Mouse (Mus musculus) cerebellum, postnatal 25 days (tissue): ENCODE measurements at regions not wholly inside any gene's neighbourhood (a gene's known extent, or its start where the extent isn't known, plus 50 kb on each side); places are given as distances from the start of the nearest gene placed in this dataset.

ENCODE experiments used
- DNase-seq, 2 experiments: peaks; one replicate each; pipeline ENCODE4 v3.0.0; 2021; ENCODE audit warnings: mixed read lengths in 2 of 2

- DNase-seq = no peak
Measured at GRCm38 (mm10) chr16:77394054-77394716, 207.7 kb downstream of the Gm11146 start.

- DNase-seq = no peak
Measured at GRCm38 (mm10) chr16:77393470-77393869, 208.4 kb downstream of the Gm11146 start.

DNA sequence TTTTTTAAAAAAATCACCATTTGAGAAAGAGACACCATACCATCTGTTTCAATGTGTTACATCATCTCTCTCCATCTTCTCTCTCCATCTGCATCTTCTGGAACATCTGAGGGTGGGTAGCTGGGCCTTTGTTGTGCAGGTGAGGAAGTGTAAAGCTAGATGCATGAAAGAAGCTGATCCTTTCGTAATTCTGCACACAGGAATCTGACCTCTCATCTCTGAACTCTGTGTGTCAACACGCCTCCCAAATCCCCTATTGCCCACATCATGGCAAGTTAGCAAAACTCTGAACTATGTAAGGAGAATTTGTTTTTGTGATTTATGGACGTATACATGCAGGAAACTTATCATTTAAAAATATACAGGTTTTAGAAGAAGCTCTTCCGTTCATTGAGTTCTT is 209.7 kb downstream of the Gm11146 start:
- DNase-seq = no peak

DNA sequence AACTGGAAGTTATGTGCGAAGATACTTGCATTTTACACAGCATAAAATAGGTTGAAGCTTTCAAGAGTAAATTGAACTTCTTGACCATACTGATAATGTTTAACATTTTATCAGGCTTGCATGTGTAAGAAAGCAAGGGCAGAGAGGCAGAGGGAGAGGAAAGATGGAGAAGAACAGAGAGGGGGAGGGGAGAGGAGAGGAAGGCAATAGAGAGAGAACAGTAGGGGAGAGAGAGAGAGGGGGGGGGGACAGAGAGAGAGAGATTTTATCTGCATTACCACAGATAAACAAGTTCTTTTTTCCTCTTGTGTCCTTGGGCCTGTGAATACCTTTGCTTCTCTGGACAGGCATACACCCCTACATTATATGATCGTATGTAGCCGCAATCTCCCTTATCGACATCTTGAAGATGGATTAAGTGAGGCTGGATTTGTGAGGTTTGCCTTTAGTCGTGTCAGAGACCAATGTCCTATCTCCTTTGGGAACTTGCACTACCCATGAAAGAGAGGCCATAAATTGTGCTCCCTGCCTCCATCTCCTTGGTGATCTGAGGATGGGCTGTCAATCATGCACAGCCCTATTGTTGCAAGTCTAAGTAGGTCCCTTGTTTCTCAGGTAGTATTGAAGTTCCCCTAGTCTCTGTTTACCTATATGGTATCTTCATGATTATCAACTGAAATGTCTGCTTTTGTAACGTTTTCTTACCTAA is 217.7 kb downstream of the Gm11146 start:
- DNase-seq = no peak

DNA sequence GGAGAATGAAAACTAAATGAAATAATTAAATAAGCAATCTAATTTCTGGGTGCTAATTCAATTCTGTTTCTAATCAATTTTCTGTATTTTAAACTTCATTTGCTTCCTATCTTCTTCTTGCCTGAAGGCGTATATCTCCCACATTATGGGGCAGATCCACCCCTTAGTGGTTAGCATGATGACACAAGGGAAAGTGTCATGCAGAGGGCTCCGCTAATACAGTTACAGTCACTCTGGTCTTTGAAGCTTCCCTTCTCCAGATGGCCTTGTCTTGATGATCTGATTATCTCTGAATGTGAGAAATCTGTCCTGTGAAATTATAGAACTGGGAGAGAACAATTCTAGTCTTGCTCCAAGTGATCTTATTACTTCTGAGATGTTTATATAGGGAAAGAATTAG is 219.1 kb downstream of the Gm11146 start:
- DNase-seq = peak in 1 of 2 experiments; percentile 4

GRCm38 (mm10) chr16:77372768-77373167 is 229.1 kb downstream of the Gm11146 start:
- DNase-seq = no peak

GRCm38 (mm10) chr16:77369810-77370209 is 232.1 kb downstream of the Gm11146 start:
- no peak for DNase-seq

- DNase-seq = no peak
Measured at GRCm38 (mm10) chr16:77365254-77365653, 236.6 kb downstream of the Gm11146 start.

GRCm38 (mm10) chr16:77364439-77364838 is 237.5 kb downstream of the Gm11146 start:
- DNase-seq = no peak

DNA sequence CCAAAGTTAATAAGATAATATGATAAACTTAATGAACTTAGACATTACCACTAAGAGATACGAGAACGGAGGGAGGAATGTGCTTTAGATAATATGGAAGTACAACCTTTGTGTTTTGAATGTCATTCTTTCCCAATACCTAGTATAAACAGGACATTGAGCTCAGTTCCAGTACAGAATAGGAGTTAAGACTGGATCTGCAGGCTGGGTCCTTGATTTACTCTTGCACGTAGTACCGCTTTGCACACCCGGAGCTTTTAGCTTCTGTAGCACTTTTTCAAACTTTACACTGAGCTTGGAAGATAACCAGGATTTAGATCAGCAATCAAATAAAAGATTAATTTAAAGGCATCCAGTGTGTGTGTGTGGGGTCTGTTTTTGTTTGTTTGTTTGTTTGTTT is 242.7 kb downstream of the Gm11146 start:
- DNase-seq = no peak

GRCm38 (mm10) chr16:77355260-77355659 is 246.6 kb downstream of the Gm11146 start:
- DNase-seq = no peak

GRCm38 (mm10) chr16:77354201-77354712 is 247.6 kb downstream of the Gm11146 start:
- DNase-seq = no peak

- DNase-seq = no peak
Measured at GRCm38 (mm10) chr16:77346128-77346527, 255.8 kb downstream of the Gm11146 start.

GRCm38 (mm10) chr16:77332285-77332684 is 269.6 kb downstream of the Gm11146 start:
- no peak for DNase-seq

DNA sequence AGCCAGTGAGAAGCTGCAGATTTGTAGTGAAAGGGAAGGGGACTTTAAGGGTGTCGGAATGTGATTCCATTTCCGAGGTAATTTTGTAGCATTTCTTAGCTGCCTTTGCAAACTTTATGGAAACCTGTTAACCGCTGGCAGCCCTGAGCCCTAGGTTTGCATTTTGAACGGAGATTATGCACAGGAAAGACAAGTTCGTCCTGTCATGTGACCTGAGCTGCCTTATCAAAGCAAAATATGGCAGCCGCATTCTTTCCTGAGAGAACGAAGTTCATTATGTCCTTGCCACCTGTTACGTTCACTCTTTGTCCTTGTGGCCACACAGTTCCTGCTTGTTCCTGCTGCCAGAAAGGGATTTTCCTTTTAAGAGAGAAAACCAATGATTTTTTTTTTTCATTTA is 270.9 kb downstream of the Gm11146 start:
- no peak for DNase-seq

- DNase-seq = no peak
Measured at GRCm38 (mm10) chr16:77329711-77330530, 272.0 kb downstream of the Gm11146 start.

DNA sequence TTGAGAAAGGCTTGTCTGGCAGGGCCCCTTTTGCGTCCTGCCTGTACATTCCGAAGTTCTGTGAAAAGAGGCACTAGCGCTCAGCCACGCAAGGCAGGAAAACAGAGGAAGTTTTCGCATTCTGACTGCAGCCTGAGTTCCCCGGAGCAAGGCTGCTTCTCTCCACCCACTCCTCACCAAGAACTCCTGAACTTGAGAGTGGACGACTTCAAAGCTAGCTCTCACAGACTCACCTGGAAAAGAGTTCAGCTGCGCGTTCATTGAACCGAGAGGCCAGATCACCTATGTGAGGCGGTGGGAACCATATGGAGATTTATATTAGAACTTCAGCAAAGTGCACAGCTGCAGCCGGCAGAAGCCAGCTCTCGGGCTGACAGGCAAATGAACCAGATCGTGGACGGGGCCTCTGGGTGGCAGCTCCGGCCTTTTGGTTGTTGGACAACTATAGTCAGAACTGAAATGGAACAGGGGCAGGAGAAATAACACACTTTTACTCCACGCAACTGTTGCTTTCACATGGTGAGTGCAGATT is 272.7 kb downstream of the Gm11146 start:
- DNase-seq = peak; percentile 30 to 32

DNA sequence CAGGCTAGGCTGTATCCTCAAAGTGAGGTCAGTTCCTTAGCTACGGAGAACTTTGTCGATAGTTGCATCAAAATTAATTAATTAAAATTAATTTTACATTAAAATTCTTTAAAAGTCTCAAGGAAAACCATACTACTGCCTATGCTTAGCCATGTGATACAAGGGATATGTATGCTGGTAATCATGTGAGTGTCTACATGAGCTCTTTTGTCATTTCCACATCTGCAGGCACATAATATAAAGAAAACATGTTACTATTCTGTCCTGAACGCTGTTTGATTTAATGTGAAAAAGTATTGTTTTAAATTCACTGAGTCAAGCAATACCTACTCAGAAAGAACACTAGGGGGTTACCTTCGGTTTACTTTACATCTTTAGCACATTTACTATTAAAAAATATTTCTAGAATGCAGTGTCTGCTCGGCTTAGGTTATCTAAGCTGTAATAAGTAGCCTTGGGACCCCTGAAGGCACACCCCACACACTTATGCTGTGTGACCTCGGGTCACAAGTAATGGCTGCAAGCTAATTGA is 273.2 kb downstream of the Gm11146 start:
- DNase-seq = no peak

GRCm38 (mm10) chr16:77328049-77328448 is 273.8 kb downstream of the Gm11146 start:
- DNase-seq = no peak

- peak; percentile 24 to 51 for DNase-seq
Measured at GRCm38 (mm10) chr16:77322338-77322737, 279.6 kb downstream of the Gm11146 start.

- no peak for DNase-seq
Measured at GRCm38 (mm10) chr16:77318150-77318549, 283.7 kb downstream of the Gm11146 start.

DNA sequence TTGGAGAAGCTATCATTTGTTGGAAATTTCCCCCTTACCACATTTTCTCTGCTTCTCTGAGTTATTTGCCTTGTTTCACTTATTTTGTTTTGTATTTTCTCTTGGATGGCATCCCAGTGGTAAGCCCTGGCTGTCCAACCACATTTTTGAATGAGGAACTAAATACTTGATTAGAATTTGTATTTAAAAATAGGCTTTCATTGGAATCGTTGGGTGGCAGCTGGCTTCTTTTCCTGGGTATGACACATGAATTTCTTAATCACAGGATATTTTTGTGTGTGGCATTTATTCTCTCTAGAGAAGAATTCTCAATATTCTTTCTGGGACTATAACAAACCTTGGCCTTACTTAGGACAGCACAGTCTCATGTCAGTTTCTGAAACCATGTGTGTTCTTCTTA is 286.5 kb downstream of the Gm11146 start:
- DNase-seq = no peak

DNA sequence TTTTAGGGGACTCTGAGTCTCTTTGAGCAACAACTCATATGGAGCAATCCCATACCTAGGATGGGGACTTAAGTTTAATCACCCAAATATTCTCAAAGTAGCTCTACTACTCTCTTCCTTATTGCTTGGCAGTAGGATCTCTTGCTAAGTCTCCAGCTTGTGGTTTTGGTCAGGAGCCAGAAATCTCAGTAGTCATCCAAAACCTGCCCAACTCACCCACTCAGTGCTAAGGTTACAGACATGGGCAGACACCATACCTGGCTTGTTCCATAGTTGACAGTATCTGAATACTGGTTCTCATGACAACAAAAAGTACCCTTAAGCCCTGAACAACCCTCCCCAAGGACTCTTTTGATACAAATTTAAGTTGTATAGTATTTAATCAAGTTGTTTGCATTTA is 288.7 kb downstream of the Gm11146 start:
- DNase-seq = no peak
